Mouse (Mus musculus): Measurements from ENCODE around the gene Tbx19.

DNA sequence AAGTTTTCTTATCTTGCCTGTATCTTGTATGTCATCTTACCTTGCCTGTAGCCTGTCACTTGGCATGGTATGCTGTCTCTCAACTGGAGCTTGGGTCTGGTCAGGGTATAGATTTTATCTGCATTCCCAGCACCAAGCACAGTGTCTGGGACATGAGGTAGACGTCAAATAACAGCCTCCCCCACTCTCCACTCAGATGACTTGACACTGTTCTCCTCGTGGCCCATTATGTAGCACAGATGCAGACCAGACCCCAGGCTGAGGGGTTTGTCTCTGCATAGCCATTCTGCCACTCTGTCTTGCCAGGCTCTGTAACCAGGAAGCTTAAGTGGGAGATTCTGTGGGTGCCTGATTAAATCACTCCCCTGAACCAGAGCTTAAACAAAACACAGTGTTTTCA lies 45.0 kb upstream of the Tbx19 start:
- TF ChIP-seq CTCF (IDR thresholded peaks at IDR 0.05; ENCODE audit: borderline replicate concordance, insufficient read depth, low read length) (no peak), POLR2A (IDR thresholded peaks at IDR 0.05; ENCODE audit: low read depth, low read length) (no peak)
